Mouse (Mus musculus) inflammation-experienced regulatory T-cells, adult 6 months (primary cell): ENCODE measurements around the gene Elk3. TPM values are rescaled to one million over a fixed set of nuclear protein-coding genes. Genes with fewer than 3 reads are reported as not detected.

Experiments used
- ATAC-seq: one replicate; pipeline ENCODE4 v1.8.0; 2017
- polyA plus RNA-seq, 3 experiments: library from polyadenylated mRNA; unstranded; fragments of 100-300 nt; shearing (Covaris generic); gene quantifications; one replicate each; pipeline ENCODE4 v1.2.1; 2017

The Elk3 gene
- polyA plus RNA-seq, 3 experiments from 2014 or later, result 36.0 to 50.7 (median 38.6) TPM

DNA sequence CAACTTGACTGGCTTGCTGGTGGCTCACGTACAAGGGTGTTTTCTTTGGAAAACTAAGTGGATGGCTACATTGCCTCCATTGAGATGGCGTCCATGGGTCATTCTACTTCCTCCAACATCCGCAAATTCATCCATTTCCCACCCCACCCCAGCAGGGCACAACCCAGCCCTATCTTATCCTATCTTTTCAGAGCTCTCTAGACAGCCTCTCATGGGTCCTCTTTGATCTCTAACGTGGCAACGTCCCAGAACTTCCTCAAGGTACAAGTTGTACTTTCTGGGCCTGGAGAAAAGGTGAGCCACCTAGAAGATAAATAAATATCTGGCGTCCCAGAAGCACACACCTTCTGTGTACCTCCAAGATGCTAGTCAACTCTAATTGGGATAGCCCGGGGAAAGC lies 17.3 kb downstream of the Elk3 start:
- ATAC-seq, result no peak

- ATAC-seq, result peak; percentile 75
Observed at GRCm38 (mm10) chr10:93291843-93292242, 19.1 kb downstream of the Elk3 start.

GRCm38 (mm10) chr10:93291352-93291751 lies 19.6 kb downstream of the Elk3 start:
- ATAC-seq, result no peak

DNA sequence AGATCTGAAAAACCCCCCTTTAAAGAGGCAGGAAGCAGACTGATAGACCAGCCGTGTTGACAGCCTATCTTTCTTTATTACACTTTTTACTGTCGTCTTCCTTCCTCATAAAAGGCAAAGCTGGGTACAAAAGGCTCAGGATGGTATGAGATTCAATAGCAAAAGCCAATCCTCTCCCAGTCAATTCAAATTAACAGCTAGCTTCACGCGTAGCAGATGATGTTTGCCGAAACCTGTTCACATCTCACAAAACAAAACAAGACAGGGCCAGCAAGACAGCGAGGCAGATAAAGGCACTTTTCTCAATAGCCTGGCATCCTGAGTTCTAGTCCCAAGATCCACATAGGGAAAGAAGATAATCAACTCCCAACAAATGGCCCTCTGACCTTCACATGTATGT lies 21.5 kb downstream of the Elk3 start:
- ATAC-seq, result no peak

DNA sequence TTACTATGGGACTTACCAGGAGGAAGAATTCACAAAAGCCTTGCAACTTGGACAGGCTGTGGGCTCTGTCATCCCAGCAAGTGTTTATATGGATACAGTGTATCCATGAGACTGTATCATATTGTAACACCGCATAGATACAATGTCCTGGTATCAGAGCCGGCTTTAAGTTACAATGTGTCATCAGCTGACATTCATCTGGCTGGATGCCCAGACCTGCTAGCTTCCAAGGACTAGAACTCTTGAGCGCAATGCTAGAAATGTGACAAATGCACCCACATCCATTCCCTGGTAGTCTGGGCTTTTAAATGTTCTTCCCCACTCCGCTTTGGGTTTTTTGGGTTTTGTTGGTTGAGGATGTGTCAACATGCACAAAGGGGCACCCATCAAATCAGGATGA lies 22.6 kb downstream of the Elk3 start:
- no peak for ATAC-seq

DNA sequence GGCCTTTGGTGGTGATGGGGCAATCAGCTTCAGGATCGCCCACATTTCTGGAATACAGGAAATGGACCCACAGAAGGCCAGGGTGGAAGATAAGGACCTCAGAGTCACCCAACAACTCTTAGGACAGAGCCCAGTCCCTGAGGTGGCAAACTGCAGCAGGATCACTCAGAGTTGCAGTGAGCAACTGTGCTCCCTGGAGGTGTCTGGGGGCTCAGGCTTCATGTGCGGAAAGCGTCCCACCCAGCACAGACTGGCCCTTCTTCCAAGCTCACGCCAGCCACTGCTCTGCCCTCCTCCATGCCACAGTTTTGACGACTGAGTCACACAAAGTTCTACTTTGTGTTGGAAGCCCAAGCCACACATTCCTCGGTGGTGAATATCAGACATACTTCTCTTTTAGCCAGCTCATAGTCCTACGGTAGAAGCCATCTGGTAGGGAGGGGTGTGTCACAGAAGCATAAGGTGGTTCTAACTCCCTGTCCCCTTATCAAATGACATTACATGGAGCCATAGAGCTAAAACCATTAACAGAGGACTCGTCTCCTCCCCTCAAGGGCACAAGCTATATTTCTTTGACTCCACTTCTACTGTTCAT lies 23.3 kb downstream of the Elk3 start:
- no peak for ATAC-seq

DNA sequence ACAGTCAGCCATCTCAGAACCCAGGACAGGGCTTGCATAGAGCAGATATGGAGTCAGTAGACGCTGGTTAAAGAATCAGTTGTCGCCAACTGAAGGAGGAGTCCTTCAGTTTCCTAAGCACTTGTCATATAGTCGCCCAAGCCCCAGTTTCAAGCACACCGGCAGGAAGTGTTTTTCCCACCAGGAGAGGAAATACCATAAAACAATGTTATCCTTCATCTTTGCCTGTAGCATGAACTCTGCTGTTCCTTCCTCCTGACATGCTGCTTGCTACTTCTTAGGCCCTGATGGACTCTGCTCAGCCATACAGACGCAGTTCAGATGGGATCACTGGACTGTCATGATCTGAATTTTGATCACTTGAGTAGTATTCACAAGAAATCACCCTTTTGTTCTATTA lies 25.4 kb downstream of the Elk3 start:
- no peak for ATAC-seq

DNA sequence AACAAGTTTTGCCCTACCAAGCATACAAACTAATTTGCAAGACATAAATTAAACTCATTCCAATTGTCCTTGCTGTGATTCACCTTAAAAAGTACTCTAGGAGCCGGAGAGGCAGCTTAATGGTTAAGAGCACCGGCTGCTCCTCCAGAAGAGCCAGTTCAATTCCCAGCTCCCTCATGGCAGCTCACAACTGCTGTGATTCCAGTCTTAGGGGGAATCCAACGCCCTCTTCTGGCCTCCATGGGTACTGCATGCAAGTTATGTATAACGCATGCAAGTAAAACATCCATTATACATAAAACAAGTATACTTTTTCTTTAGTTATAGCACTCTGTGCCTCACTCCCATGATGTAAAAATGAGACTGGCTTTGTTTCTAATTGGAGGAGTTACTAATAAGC lies 27.7 kb downstream of the Elk3 start:
- no peak for ATAC-seq

- ATAC-seq, result no peak
Observed at GRCm38 (mm10) chr10:93282526-93282964, 28.4 kb downstream of the Elk3 start.

GRCm38 (mm10) chr10:93281092-93281491 lies 29.8 kb downstream of the Elk3 start:
- ATAC-seq, result no peak

GRCm38 (mm10) chr10:93280586-93280985 lies 30.3 kb downstream of the Elk3 start:
- no peak for ATAC-seq

DNA sequence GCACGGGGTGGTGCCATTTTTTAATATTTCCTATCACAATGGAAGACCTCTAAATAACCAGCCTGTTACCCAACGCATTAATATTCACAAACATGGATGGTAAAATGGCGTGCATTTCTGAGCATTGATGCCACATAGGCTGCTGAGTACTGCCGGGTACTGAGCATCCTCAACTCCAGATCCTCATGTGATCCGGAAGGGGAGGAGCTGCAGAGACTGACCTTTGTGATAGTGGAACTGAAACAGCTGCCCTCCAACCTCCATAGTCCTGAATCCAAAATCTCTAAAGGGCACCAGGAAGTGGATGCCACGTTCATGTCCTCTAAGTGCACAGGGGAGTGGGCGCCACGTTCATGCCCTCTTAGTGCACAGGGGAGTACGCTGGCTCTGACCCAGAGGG lies 31.9 kb downstream of the Elk3 start:
- ATAC-seq, result no peak

- no peak for ATAC-seq
Observed at GRCm38 (mm10) chr10:93278361-93278760, 32.6 kb downstream of the Elk3 start.

DNA sequence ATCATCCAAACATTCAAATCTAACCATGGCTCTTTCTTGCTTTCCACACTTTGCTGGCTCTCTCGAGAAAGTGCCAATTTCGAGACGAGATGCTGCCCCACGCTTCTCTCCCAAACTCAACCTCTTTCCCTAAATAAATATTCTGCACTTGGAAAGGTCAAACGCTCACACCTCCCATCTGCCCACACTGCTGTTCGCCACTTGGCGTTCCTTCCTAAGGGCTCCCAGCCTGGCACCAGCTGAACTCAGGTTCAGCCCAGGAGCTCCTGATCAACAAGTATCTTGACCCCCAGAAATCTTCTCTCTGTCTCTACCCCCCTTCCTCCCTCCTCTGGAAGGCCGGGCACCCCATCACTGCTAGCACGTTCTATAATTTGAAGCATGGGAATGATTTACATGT lies 34.1 kb downstream of the Elk3 start:
- no peak for ATAC-seq

GRCm38 (mm10) chr10:93276349-93276763 lies 34.6 kb downstream of the Elk3 start:
- no peak for ATAC-seq

- no peak for ATAC-seq
Observed at GRCm38 (mm10) chr10:93275212-93276136, 35.5 kb downstream of the Elk3 start.

- peak; percentile 70 for ATAC-seq
Observed at GRCm38 (mm10) chr10:93274277-93274696, 36.6 kb downstream of the Elk3 start.

DNA sequence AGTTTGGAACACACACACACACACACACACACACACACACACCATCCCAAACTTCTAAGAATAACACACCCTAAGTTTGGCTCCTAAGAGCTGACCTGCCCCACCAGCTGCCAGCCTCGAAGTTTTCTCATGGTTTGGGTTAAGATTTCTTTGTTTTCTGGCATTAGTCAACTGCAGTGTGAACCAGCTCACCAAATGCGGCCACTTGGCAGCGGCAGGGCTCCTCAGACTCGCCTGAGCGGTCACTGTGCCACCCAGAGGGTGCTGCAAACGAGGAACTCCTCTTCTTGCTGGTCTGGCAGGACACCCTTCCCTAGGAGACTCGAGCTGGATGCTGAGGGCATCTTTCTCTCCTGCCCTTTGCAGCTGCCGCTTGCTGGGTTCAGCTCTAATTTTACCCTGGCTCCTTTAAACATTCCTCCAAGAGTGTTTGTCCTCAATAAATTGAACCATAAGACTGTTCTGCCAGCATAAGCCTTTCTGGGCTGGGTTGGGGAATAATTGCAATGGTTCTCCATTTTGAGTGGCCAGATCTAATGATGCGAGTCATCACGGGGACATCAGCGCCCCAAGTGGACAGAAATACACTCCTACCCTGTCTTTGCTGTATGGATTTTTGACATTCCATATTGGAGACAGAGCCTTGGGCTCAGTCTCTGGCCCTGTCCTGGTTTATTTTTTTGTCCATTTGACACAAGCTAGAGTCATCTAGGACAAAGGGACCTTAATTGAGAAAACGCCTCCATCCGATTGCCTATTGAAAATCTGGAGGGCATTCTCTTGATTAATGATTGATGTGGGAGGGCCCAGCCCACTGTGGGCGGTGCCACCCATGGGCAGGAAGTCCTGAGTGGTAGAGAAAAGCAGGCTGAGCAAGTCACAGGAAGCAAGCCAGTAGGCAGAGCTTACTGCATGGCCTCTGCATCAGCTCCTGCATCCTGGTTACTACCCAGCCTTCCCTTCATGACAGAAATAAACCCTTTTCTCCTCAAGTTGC lies 37.7 kb downstream of the Elk3 start:
- ATAC-seq, result peak; percentile 88

- no peak for ATAC-seq
Observed at GRCm38 (mm10) chr10:93271831-93272230, 39.1 kb downstream of the Elk3 start.

- no peak for ATAC-seq
Observed at GRCm38 (mm10) chr10:93270889-93271460, 40.0 kb downstream of the Elk3 start.

DNA sequence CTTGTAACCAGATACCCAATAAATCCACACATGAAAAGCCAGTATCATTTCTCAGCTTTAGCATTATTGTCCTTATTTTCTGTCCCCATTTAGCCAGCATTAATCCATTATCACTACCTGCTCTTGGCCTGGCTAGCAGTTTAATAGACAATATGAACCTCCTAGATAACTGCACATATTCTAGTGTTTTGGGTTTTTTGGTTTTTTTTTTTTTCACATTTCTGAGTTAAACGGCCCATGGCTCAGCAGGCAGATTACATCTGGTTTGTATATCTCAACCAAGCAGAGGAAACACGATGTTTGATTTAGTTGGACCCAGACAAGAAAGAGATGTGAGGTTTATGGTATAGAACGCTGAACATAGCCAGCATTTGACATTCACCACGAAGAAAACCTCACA lies 41.2 kb downstream of the Elk3 start:
- no peak for ATAC-seq

GRCm38 (mm10) chr10:93268339-93268738 lies 42.6 kb downstream of the Elk3 start:
- ATAC-seq, result no peak
